Mouse (Mus musculus) gastrocnemius, adult 18-20 months (tissue): Measurements from ENCODE around the gene Hspbap1. TPM values are rescaled to one million over a fixed set of nuclear protein-coding genes. Genes with fewer than 3 reads are reported as not detected.

ENCODE experiments used
- DNase-seq: peaks from one replicate; pipeline ENCODE4 v3.0.0; 2021; ENCODE audit warnings: low spot score
- long read RNA-seq, 2 experiments: library from polyadenylated mRNA; stranded (forward); transcript quantifications; one replicate each; pipeline ENCODE4 v2.0.0; 2021
- total RNA-seq, 2 experiments: library from RNA; stranded (reverse); gene quantifications; 2 replicates each; pipeline ENCODE4 v1.2.3; 2021

The Hspbap1 gene
- total RNA-seq: 1 to 10 TPM; 3.5 to 4.3 TPM
- long read RNA-seq, experiment 1, transcript Hspbap1-202 (8 exons, 1,703 nt): major isoform, 7 of 9 reads
- long read RNA-seq, experiment 1, partial matches to known transcripts: 1 of 9 reads
- long read RNA-seq, experiment 1, other reads (novel, unspliced or antisense): 1 of 9 reads
- long read RNA-seq, experiment 2, partial matches to known transcripts: 0 of 3 reads
- long read RNA-seq, experiment 2, other reads (novel, unspliced or antisense): 0 of 3 reads

GRCm38 (mm10) chr16:35769878-35770657 lies at the start of gene Hspbap1:
Gene Hspbap1, plus strand, starts transcription at chr16:35770375.
- peak; percentile 91 for DNase-seq

- no peak for DNase-seq
Observed at GRCm38 (mm10) chr16:35724561-35724960, 45.6 kb upstream of the Hspbap1 start.

GRCm38 (mm10) chr16:35726601-35727000 lies 43.6 kb upstream of the Hspbap1 start:
- no peak for DNase-seq

- DNase-seq: no peak
Observed at GRCm38 (mm10) chr16:35729151-35729738, 40.9 kb upstream of the Hspbap1 start.

GRCm38 (mm10) chr16:35732096-35732495 lies 38.1 kb upstream of the Hspbap1 start:
- DNase-seq: no peak

- peak; percentile 80 for DNase-seq
Observed at GRCm38 (mm10) chr16:35734038-35734437, 36.1 kb upstream of the Hspbap1 start.

GRCm38 (mm10) chr16:35738096-35738767 lies 31.9 kb upstream of the Hspbap1 start:
- peak; percentile 44 for DNase-seq

GRCm38 (mm10) chr16:35739548-35739947 lies 30.6 kb upstream of the Hspbap1 start:
- no peak for DNase-seq

GRCm38 (mm10) chr16:35740357-35740756 lies 29.8 kb upstream of the Hspbap1 start:
- DNase-seq: no peak

- DNase-seq: no peak
Observed at GRCm38 (mm10) chr16:35740943-35741342, 29.2 kb upstream of the Hspbap1 start.

- no peak for DNase-seq
Observed at GRCm38 (mm10) chr16:35741621-35742020, 28.6 kb upstream of the Hspbap1 start.

- no peak for DNase-seq
Observed at GRCm38 (mm10) chr16:35742251-35742937, 27.8 kb upstream of the Hspbap1 start.

GRCm38 (mm10) chr16:35747417-35748236 lies 22.5 kb upstream of the Hspbap1 start:
- peak; percentile 68 for DNase-seq

- no peak for DNase-seq
Observed at GRCm38 (mm10) chr16:35748237-35748603, 22.0 kb upstream of the Hspbap1 start.

GRCm38 (mm10) chr16:35749385-35749784 lies 20.8 kb upstream of the Hspbap1 start:
- DNase-seq: no peak

GRCm38 (mm10) chr16:35751841-35752240 lies 18.3 kb upstream of the Hspbap1 start:
- no peak for DNase-seq

GRCm38 (mm10) chr16:35753926-35754325 lies 16.2 kb upstream of the Hspbap1 start:
- no peak for DNase-seq

- no peak for DNase-seq
Observed at GRCm38 (mm10) chr16:35755502-35756334, 14.5 kb upstream of the Hspbap1 start.

GRCm38 (mm10) chr16:35756697-35757096 lies 13.5 kb upstream of the Hspbap1 start:
- DNase-seq: no peak

- DNase-seq: no peak
Observed at GRCm38 (mm10) chr16:35759401-35759800, 10.8 kb upstream of the Hspbap1 start.
